Mouse (Mus musculus): ENCODE data around the gene Casp8ap2.

The Casp8ap2 gene

GRCm38 (mm10) chr4:32615034-32615881 lies at the start of gene Casp8ap2:
Casp8ap2 (plus strand) TSS chr4:32615451.
- peak; percentile 98 to 99 for DNase-seq (ENCODE audit: low spot score in 2 of 2)

- DNase-seq (ENCODE audit: low spot score in 2 of 2): no peak
Measured at GRCm38 (mm10) chr4:32569054-32569453, 46.2 kb upstream of the Casp8ap2 start.

- peak; percentile 33 to 43 for DNase-seq (ENCODE audit: low spot score in 2 of 2)
Measured at GRCm38 (mm10) chr4:32569995-32570938, 45.0 kb upstream of the Casp8ap2 start.

- DNase-seq (ENCODE audit: low spot score in 2 of 2): no peak
Measured at GRCm38 (mm10) chr4:32570939-32571317, 44.3 kb upstream of the Casp8ap2 start.

- DNase-seq (ENCODE audit: low spot score in 2 of 2): no peak
Measured at GRCm38 (mm10) chr4:32571441-32571840, 43.8 kb upstream of the Casp8ap2 start.

- peak in 1 of 2 experiments; percentile 44 for DNase-seq (ENCODE audit: low spot score in 2 of 2)
Measured at GRCm38 (mm10) chr4:32572118-32572517, 43.1 kb upstream of the Casp8ap2 start.

- DNase-seq (ENCODE audit: low spot score in 2 of 2): no peak
Measured at GRCm38 (mm10) chr4:32573586-32573985, 41.7 kb upstream of the Casp8ap2 start.

GRCm38 (mm10) chr4:32574604-32575003 lies 40.6 kb upstream of the Casp8ap2 start:
- DNase-seq (ENCODE audit: low spot score in 2 of 2): no peak

- DNase-seq (ENCODE audit: low spot score in 2 of 2): no peak
Measured at GRCm38 (mm10) chr4:32575165-32575564, 40.1 kb upstream of the Casp8ap2 start.

GRCm38 (mm10) chr4:32579850-32580249 lies 35.4 kb upstream of the Casp8ap2 start:
- DNase-seq (ENCODE audit: low spot score in 2 of 2): no peak

GRCm38 (mm10) chr4:32584181-32584580 lies 31.1 kb upstream of the Casp8ap2 start:
- no peak for DNase-seq (ENCODE audit: low spot score in 2 of 2)

- DNase-seq (ENCODE audit: low spot score in 2 of 2): no peak
Measured at GRCm38 (mm10) chr4:32586596-32586995, 28.7 kb upstream of the Casp8ap2 start.

GRCm38 (mm10) chr4:32587543-32587942 lies 27.7 kb upstream of the Casp8ap2 start:
- DNase-seq (ENCODE audit: low spot score in 2 of 2): no peak

GRCm38 (mm10) chr4:32588237-32588636 lies 27.0 kb upstream of the Casp8ap2 start:
- DNase-seq (ENCODE audit: low spot score in 2 of 2): no peak

- DNase-seq (ENCODE audit: low spot score in 2 of 2): no peak
Measured at GRCm38 (mm10) chr4:32601135-32601534, 14.1 kb upstream of the Casp8ap2 start.

- no peak for DNase-seq (ENCODE audit: low spot score in 2 of 2)
Measured at GRCm38 (mm10) chr4:32602660-32603059, 12.6 kb upstream of the Casp8ap2 start, which contains the start of gene Gja10. Gja10 (minus strand) TSS chr4:32602760.

GRCm38 (mm10) chr4:32621637-32622036 lies 6.4 kb downstream of the Casp8ap2 start:
- DNase-seq (ENCODE audit: low spot score in 2 of 2): no peak

GRCm38 (mm10) chr4:32651669-32652068 lies 36.4 kb downstream of the Casp8ap2 start:
- DNase-seq (ENCODE audit: low spot score in 2 of 2): no peak

- no peak for DNase-seq (ENCODE audit: low spot score in 2 of 2)
Measured at GRCm38 (mm10) chr4:32656146-32656904, 41.1 kb downstream of the Casp8ap2 start.

- peak; percentile 94 to 97 for DNase-seq (ENCODE audit: low spot score in 2 of 2)
Measured at GRCm38 (mm10) chr4:32656918-32657662, 41.8 kb downstream of the Casp8ap2 start, which contains the start of gene Mdn1. Mdn1 (plus strand) TSS chr4:32657119.

- no peak for DNase-seq (ENCODE audit: low spot score in 2 of 2)
Measured at GRCm38 (mm10) chr4:32665843-32666242, 50.6 kb downstream of the Casp8ap2 start.
